In genomic region chr16:86823496-86823895, GRCm38 (mm10) we compare ENCODE assay signal across 33 mouse cellular contexts.
DNase-seq lines count a peak whose midpoint lies in the region; ATAC-seq and TF ChIP-seq lines count a peak whose summit lies in the region.
"Had no signal": no experiment of that assay in that cellular context is flagged by ENCODE, and none has a peak within 500 bp of the region (broad histone marks: within the 10 kb centered on the region; RNA-seq: fewer than 3 reads in every experiment).

No protein-coding gene starts in this region.

- no peak for TF ChIP-seq EP300 in heart, adult 2 months (IDR thresholded peaks at IDR 0.05; ENCODE audit: insufficient read depth, low read depth, low read length)

- no peak overlapping the region for H3K4me3 ChIP-seq in heart, adult 2 months
- no peak overlapping the region for H3K4me3 ChIP-seq in lung, embryonic 14.5 days (ENCODE audit: low read depth, low read length)
- no peak overlapping the region for H3K4me3 ChIP-seq in embryonic fibroblast, embryonic 13.5 days (ENCODE audit: insufficient read depth, low read length)
- no peak overlapping the region for H3K4me3 ChIP-seq in hindbrain, embryonic 12.5 days
- H3K4me3 ChIP-seq: embryonic facial prominence, embryonic 10.5 days; embryonic facial prominence, embryonic 13.5 days; gastrocnemius, adult 2 months; heart, embryonic 10.5 days; heart, embryonic 13.5 days; hindbrain, embryonic 10.5 days had no signal

- 71% methylated on average over 1 of the region's 1 CpGs for WGBS in heart, adult 2 months
- 51% methylated on average over 1 of the region's 1 CpGs for WGBS in lung, embryonic 14.5 days
- WGBS in hindbrain, embryonic 12.5 days: 82% methylated on average over 1 of the region's 1 CpGs

- TF ChIP-seq POLR2A in heart, adult 2 months (IDR thresholded peaks at IDR 0.05; ENCODE audit: insufficient read depth, low read depth, low read length): no peak
- no peak for TF ChIP-seq POLR2A in embryonic fibroblast, embryonic 13.5 days (IDR thresholded peaks at IDR 0.05; ENCODE audit: low read depth, low read length)

- no peaks in the 10 kb centered on the region for H3K79me2 ChIP-seq in heart, adult 2 months (replicated peaks; ENCODE audit: control insufficient read depth, insufficient read depth, low read length)

- no peak overlapping the region for H3K4me2 ChIP-seq in lung, embryonic 14.5 days
- no peak overlapping the region for H3K4me2 ChIP-seq in hindbrain, embryonic 12.5 days (replicated peaks)
- H3K4me2 ChIP-seq: embryonic facial prominence, embryonic 13.5 days; heart, embryonic 13.5 days; hindbrain, embryonic 14.5 days had no signal

- intact Hi-C loops in heart, adult 2 months (cut with DNase I): no loop called here

- H3K9me3 ChIP-seq in lung, embryonic 14.5 days (ENCODE audit: low read depth, low read length): no peaks in the 10 kb centered on the region
- no peaks in the 10 kb centered on the region for H3K9me3 ChIP-seq in hindbrain, embryonic 12.5 days (replicated peaks)
- H3K9me3 ChIP-seq: embryonic facial prominence, embryonic 10.5 days; embryonic facial prominence, embryonic 13.5 days; G1E; heart, embryonic 10.5 days; heart, embryonic 13.5 days; hindbrain, embryonic 10.5 days had no signal

- ATAC-seq in lung, embryonic 14.5 days (ENCODE audit: insufficient read depth): no peak
- ATAC-seq in hindbrain, embryonic 12.5 days (ENCODE audit: low FRiP score): no peak
- ATAC-seq: activated CD4-positive, CD25-positive, alpha-beta regulatory T cell, adult 4 months; forebrain, embryonic 14.5 days; forebrain, postnatal 0 days; hindbrain, postnatal 0 days; inflammation-experienced regulatory T-cells, adult 6 months; intestine, embryonic 16.5 days had no signal

- no peaks in the 10 kb centered on the region for H3K27me3 ChIP-seq in heart, adult 2 months (ENCODE audit: control insufficient read depth, insufficient read depth, low read length)
- no peaks in the 10 kb centered on the region for H3K27me3 ChIP-seq in lung, embryonic 14.5 days (ENCODE audit: insufficient read depth, low read length)
- H3K27me3 ChIP-seq in hindbrain, embryonic 12.5 days: no peaks in the 10 kb centered on the region
- H3K27me3 ChIP-seq: CH12.LX; embryonic facial prominence, embryonic 13.5 days; heart, embryonic 13.5 days had no signal

- peak; percentile 24 for DNase-seq in heart, adult 11 months
- DNase-seq in heart, adult 2 months: no peak
- DNase-seq in lung, embryonic 14.5 days: peak; percentile 19
- no peak for DNase-seq in lung, postnatal 14 days
- no peak for DNase-seq in ovary, postnatal 10 days (ENCODE audit: low spot score)
- no peak for DNase-seq in adrenal gland, adult 2 months
- DNase-seq: adrenal gland, adult 8-10 months; adrenal gland, postnatal 25 days; B cell, adult 2 months; cerebellum, adult 11-12 months; cerebellum, adult 8-10 months; cerebellum, postnatal 10 days; cerebellum, postnatal 36 days; embryo, embryonic 11 days; forebrain, postnatal 0 days; gastrocnemius, adult 2 months; gastrocnemius, postnatal 14 days; heart, postnatal 36 days had no signal

- no peaks in the 10 kb centered on the region for H3K4me1 ChIP-seq in heart, adult 2 months (ENCODE audit: control insufficient read depth, insufficient read depth, low read length)
- H3K4me1 ChIP-seq in lung, embryonic 14.5 days (ENCODE audit: insufficient read depth): peaks cover 7% of the 10 kb centered on the region; the same call in 1 of the 2 replicates
- no peaks in the 10 kb centered on the region for H3K4me1 ChIP-seq in embryonic fibroblast, embryonic 13.5 days (ENCODE audit: control insufficient read depth, insufficient read depth, low read length)
- no peaks in the 10 kb centered on the region for H3K4me1 ChIP-seq in hindbrain, embryonic 12.5 days
- H3K4me1 ChIP-seq: embryonic facial prominence, embryonic 10.5 days; embryonic facial prominence, embryonic 13.5 days; hindbrain, embryonic 10.5 days had no signal

- no peak for TF ChIP-seq CTCF in heart, adult 2 months (IDR thresholded peaks at IDR 0.05)
- no peak for TF ChIP-seq CTCF in lung, embryonic 14.5 days (IDR thresholded peaks at IDR 0.05; ENCODE audit: low read depth)
- no peak for TF ChIP-seq CTCF in embryonic fibroblast, embryonic 13.5 days (IDR thresholded peaks at IDR 0.05; ENCODE audit: borderline replicate concordance, insufficient read depth, low read length)

- no peak overlapping the region for H3K27ac ChIP-seq in heart, adult 2 months
- no peak overlapping the region for H3K27ac ChIP-seq in lung, embryonic 14.5 days (ENCODE audit: low read depth)
- H3K27ac ChIP-seq in embryonic fibroblast, embryonic 13.5 days (ENCODE audit: insufficient read depth, low read length): peak overlapping the region; percentile 47; the same call in 1 of the 2 replicates
- no peak overlapping the region for H3K27ac ChIP-seq in hindbrain, embryonic 12.5 days
- H3K27ac ChIP-seq: embryonic facial prominence, embryonic 10.5 days; embryonic facial prominence, embryonic 13.5 days; gastrocnemius, adult 2 months; heart, embryonic 10.5 days; heart, embryonic 13.5 days; hindbrain, embryonic 10.5 days; hindbrain, embryonic 14.5 days; hindbrain, postnatal 0 days had no signal

- H3K9ac ChIP-seq in heart, adult 2 months (ENCODE audit: low read depth, low read length): no peak overlapping the region
- H3K9ac ChIP-seq in lung, embryonic 14.5 days: no peak overlapping the region
- no peak overlapping the region for H3K9ac ChIP-seq in hindbrain, embryonic 12.5 days
- H3K9ac ChIP-seq: embryonic facial prominence, embryonic 13.5 days; forebrain, postnatal 0 days; heart, embryonic 13.5 days; hindbrain, embryonic 14.5 days had no signal

- no peaks in the 10 kb centered on the region for H3K36me3 ChIP-seq in heart, adult 2 months (ENCODE audit: control insufficient read depth, insufficient read depth, low read length)
- no peaks in the 10 kb centered on the region for H3K36me3 ChIP-seq in lung, embryonic 14.5 days (ENCODE audit: insufficient read depth)
- H3K36me3 ChIP-seq in hindbrain, embryonic 12.5 days: no peaks in the 10 kb centered on the region
- H3K36me3 ChIP-seq: embryonic facial prominence, embryonic 10.5 days; embryonic facial prominence, embryonic 13.5 days; G1E; heart, embryonic 10.5 days; heart, embryonic 13.5 days; hindbrain, embryonic 10.5 days had no signal

Comparison
In these comparisons a context has a peak if more than half of its experiments do, and no peak if none do; other contexts are left out.
1. DNase-seq: peak in heart, adult 11 months (single experiment) and lung, embryonic 14.5 days (single experiment); none in heart, adult 2 months (0 of 2), lung, postnatal 14 days (single experiment), ovary, postnatal 10 days (single experiment) and adrenal gland, adult 2 months (single experiment).